Mouse (Mus musculus) right cerebral cortex, postnatal 4 days (tissue): ENCODE data around the gene Pip5k1b.
A peak's percentile ranks its signal among the peaks of the same experiment; 100 is the strongest.
"Not testable (repeated sequence)": the region's sequence is repeated elsewhere in the genome, so short reads cannot be mapped to it uniquely, and the experiment has no call there.

Source experiments
- DNase-seq: peaks from one replicate; pipeline ENCODE4 v3.0.0-alpha.2; 2022

The Pip5k1b gene

DNA sequence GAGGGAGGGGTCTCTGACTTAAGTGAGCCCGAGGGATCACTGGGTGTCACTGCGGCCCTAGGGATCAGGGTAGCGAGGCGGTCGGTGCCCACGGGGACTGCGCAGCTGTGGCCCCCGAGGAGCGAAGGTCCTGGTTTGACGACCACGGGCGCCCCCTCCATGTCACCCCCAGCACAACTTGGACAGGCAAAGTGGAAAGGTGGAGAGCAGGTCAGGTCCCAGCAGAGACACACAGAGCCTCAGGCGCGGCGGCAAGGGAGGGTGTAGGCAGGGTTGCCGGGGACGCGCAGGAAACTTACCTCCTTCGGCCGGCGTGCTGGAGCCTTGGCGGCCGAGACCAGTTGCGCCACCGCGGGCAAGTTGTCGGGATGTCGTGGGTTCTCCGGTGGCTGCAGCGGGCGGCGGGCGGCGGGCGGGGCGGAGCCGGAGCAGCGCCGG is at the start of gene Pip5k1b:
TSS of gene Pip5k1b (minus strand) at position 407 of the 438 bp plus-strand sequence.
- DNase-seq, result peak; percentile 36

- DNase-seq, result no peak
Observed at GRCm38 (mm10) chr19:24604105-24604504, 48.4 kb upstream of the Pip5k1b start.

DNA sequence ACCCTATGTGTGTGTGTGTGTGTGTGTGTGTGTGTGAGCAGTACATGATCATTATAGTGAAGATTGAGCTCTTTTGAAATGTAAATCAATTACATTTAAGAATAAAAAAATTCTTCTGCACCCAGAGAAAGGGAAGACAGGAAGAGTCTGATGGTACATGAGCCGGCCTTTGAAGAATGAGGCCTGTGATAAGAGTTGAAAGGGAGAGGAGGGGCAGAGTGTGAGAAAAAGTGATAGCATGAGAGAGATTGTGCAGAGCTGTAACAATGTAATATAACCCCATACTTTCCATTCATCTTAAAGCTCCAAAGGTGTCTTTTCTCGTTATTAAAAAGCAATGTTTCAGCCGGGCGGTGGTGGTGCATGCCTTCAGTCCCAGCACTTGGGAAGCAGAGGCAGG is 47.8 kb upstream of the Pip5k1b start:
- DNase-seq, result no peak

DNA sequence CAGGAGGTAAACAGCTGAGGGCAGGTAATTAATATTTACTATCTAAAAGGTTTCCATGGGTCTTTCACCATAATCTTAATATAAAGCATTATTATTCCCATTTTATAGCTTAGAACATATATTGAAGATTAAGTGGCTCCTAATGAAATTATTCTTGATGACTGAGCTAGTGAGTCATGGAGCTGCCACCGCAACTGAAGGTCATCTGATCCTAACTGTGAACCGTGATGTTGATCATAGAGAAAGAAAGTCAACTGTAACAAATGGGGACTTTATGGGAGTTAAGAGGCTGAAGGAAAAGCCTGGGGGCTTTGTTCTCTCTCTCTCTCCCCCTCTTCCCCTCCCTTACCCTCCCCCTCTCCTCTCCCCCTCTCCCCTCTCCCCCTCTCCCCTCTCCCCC is 31.1 kb upstream of the Pip5k1b start:
- no peak for DNase-seq

DNA sequence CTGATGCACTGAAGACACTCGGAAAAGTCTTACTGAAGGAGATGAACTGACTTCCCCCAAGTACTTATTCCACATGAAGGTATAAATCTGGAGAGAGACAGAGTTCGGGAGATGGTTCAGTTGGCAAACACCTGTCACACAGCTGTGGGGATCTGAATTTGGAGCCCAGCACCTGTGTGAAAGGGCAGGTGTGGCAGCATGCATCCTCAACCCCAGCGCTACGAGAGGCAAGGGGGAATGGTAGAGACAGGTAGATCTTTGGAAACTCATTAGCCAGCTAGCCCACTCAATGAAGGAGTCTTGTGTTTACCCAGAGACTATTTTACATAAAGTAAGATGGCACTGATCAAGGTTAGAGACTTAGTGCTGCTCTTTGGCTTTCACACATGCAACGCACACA is 29.5 kb upstream of the Pip5k1b start:
- DNase-seq, result no peak

DNA sequence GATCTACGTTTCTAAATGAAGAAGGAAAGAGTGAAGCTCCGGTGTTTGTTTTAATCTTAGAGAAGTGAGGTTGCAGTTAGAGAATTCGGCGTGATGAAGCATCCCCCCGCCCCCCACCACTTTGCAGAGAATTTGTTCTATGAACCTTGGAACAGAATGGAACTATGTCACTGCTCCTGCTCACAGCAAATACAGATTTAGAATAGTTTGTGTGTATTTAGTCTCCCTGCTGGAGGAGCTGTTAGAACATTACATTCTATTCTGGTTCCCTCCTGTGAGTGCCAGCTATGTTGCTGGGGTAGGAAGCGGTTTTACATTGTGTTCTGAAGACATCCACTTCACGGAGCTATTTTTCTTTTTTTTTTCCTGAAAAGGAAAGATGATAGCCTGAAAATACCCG is 28.3 kb upstream of the Pip5k1b start:
- DNase-seq, result no peak

- no peak for DNase-seq
Observed at GRCm38 (mm10) chr19:24576125-24576524, 20.5 kb upstream of the Pip5k1b start.

DNA sequence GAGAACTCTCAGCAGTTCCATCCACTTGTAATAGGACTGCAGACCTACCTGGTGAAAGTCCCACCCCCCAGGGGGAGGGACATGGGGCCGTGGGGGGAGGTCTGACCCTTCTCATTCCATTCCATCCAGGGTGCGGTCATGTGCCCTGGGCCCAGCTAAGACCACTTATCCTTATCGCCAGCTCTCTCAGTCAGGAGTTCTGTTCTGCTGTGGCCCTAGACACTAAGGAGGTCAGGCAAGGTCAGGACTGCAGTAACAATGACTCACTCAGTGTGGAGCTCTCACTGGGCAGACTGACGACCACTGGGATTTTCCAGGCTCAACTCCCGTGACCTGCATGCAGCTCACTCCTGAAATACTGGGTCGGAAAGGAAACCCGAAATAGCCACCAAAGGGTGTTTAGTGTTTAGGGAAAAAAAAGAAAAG is 16.1 kb upstream of the Pip5k1b start:
- no peak for DNase-seq

GRCm38 (mm10) chr19:24570969-24571368 is 15.3 kb upstream of the Pip5k1b start:
- no peak for DNase-seq

DNA sequence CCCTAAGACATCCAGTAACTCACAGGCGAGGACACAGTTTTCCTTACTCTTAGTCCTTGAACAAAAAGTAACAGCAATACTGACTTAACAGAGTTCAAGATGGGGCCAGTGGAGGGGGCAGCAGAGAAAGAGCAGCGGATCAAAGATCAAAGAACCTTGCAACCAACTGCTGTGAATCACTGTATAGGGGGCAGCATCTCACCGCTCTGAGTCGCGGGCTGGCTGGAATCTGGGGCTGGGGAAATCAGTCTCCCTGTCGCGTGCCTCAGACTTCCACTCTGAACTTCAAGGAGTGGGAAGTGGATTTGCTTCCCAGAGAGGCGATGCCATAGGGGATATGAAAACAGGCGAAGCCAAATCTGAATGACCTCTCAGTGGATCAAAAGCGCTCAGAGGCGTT is 1.8 kb upstream of the Pip5k1b start:
- DNase-seq, result peak; percentile 11

DNA sequence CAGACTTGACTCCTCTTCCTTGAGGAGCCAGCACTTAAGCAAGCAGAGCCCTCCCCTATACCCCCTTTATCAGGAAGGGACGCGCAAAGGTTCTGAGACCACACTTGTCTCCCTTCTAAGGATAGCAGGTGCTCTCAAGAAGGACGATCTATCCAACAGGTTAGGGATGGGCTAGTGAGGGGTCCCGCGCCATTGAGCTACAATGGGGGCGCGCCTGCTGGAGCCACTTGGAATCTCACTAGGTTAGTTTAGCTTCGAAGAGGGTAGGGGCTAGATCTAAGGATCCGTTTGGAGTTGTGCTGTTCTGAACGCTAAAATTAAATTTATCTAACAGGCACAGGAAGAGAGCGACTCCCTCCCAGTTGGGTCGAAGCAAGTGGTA is 904 bp upstream of the Pip5k1b start:
- DNase-seq, result no peak

GRCm38 (mm10) chr19:24555904-24556584 is 372 bp upstream of the Pip5k1b start:
- peak; percentile 63 for DNase-seq

- peak; percentile 4 for DNase-seq
Observed at GRCm38 (mm10) chr19:24554911-24555465, 684 bp downstream of the Pip5k1b start.

DNA sequence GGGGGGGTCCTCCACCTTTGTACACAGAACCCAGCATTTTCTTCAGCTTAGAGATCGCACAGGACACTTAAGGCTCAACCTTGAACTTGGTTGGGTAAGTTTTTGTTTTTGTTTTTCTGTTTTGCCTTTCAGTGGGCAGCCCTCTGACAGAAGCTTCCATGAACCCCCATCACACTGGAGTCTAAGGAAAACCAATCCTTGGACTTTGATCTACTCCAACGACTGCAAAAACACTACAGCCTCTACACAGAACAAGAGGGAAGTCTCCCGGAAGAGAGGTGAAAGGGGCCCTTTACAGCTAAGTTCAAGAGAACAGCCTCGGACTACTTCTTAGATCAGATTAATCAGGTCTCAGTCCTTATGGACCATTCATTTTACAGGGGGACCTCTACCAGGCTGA is 1.2 kb downstream of the Pip5k1b start:
- DNase-seq, result no peak

GRCm38 (mm10) chr19:24553291-24554075 is 2.2 kb downstream of the Pip5k1b start:
- DNase-seq, result no peak

- DNase-seq, result not testable (repeated sequence)
Observed at GRCm38 (mm10) chr19:24552641-24553040, 3.0 kb downstream of the Pip5k1b start.

DNA sequence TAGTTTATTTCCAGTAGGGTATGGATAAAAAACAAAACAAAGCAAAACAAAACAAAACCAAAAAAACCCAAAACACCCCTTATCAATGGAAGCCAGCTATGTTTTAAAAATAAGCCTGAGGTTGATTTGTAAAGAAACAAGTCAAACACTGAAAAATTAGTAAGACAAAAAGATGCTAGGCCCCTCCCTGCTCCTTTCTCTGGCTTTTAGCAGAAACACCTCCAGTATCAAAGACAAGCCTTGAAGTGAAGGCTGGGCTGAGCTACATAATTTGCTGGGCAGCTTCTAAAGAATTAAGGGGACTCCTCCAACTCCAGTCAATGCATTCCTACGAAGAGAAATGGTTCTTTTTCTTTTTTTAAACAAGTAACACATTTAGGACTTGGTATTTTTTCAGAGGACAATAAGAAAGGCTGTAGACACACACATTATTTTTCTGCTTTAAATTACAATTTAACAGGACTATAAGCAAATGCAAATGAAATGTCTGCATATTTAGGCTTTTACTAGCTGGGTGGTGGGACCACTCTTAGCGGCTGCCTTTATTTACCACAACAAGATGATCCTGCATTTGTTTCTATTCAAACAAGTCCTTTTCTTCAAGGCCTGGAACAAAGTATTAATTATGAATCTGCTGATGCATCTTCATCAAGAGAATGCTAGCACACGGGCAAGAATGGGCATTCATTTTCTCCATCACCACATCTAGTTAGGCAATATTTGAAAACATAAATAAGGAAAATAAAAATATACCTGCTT is 4.3 kb downstream of the Pip5k1b start:
- DNase-seq, result no peak

DNA sequence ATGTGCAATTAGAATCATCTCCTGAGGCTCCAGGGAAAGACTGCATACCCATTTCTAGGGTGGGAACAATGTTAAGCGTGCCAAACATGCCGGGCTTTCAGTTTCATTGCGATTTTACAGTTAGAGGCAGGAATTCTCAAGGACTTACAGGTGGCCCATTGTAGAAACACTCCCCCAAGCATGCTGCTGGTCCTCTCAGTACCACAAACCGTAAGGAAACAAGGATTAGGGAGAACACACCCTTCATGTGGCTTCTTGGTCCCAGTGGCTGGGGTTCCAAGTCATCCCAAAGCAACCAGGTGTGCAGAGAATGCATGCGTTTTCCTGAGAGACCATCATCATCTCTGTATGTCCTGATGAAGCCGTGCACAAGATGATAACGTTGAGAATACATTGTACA is 4.9 kb downstream of the Pip5k1b start:
- no peak for DNase-seq

GRCm38 (mm10) chr19:24550016-24550415 is 5.7 kb downstream of the Pip5k1b start:
- no peak for DNase-seq

- no peak for DNase-seq
Observed at GRCm38 (mm10) chr19:24548337-24548736, 7.3 kb downstream of the Pip5k1b start.

GRCm38 (mm10) chr19:24546153-24546552 is 9.5 kb downstream of the Pip5k1b start:
- DNase-seq, result no peak

DNA sequence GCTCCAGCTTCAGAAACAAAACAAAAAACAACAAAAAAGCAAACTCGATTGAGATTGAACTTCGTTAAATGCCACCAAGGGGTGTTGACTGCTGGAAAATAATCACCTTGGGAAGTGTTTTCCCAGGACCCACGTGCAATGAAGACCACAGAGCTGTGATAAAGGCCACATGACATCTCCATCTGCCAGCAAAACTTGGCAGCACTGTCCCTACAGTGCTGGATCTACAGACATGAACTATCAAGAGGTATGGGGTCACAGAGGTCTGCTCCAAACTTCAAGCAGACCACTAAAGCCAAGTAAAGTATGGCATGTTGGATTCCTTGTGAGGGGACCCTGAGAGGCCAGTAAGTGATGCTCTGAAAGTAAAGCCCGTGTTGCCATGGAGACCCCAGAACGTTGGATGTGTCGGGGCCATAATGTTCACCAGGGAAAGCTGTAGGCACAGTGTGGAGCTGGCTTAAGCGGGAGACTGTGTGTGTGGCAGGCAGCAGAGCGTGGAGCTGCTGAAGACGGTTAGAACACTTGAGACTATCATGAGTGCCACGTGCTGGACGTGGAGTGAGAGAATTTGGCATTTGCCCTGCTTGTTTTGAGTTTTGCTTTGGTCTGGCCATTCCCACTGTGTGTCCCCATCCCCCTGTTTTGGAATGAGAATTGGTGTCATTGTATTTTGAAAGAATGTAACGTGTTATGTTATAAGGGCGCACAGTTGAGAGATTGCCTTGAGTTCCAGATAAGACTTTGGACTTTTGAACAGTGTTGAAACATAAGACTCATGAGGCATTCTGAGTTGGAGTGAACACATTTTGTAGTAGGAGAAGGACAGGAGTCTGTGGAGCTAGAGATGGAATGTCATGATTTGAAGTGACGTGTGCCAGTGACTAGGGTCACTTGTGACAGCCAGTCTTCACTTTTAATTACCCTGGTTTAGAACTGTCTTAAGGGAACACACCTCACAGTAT is 12.0 kb downstream of the Pip5k1b start:
- no peak for DNase-seq
